Mouse (Mus musculus): ENCODE data around the gene Gm266. TPM values are rescaled to one million over a fixed set of nuclear protein-coding genes. Genes with fewer than 3 reads are reported as not detected.

Gm266 gene
- total RNA-seq, 2 experiments from 2014 or later, result not detected

DNA sequence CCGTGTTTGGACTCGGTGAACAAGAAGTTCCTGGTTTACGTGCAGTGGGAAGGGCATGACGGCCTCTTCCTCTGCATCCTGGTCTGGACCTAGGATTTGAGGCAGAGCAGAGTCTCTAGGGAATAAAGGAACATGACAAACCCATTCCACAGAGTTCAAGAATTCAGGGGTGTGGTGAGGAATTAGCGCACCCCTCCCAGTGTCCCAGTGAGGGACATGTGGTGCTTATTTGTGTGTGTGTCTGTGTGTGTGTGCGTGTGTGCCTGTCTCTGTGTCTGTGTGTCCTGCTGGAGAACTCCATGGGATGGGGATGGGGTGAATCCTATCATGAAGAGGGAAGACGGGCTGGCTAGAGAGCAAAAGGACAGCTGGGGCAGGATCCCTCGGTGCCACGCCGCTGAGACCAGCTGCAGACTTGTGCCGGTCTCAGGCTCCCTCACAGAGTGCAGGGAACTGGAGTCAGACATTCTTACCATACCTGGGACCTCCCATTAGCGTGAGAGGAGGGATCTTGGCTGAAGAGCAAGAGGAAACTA, 30.2 kb downstream of the Gm266 start:
- ATAC-seq (ENCODE audit: poor library complexity, severe bottlenecking), result no peak

DNA sequence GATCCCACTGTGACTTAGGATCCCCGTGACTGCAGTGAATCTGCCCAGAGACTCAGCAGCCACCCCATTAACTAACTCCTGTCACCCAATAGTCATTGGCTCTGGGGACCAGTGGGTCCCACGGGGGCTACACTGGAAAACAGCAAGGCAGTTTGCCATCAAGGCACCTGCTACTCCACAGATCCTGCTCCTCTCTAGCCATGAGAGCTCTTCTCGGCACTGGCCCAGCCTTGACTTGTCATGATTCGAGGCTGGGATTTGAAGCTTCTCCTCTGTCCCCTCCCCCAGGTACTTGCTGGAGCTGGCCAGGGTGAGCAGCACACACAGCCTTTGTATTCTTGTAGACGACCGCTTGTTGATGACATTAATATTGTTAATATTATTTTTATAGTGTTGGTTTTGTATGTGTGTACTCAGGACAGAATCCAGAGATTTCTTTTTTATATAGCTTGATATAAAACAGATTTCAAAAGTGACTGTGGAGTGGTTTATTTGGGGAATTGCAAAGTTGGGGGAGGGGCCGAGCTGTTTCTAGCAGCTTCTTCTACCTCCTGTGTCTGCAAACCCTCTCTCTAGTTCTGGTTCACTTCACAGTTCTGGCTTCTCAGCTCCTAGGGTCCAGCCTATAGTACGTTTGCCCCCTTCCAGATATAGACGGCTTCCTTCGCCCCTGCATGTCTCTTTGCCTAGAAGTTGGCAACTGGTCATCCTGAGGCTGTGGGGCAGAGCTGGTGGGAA, 30.9 kb downstream of the Gm266 start:
- no peak for ATAC-seq (ENCODE audit: poor library complexity, severe bottlenecking)

DNA sequence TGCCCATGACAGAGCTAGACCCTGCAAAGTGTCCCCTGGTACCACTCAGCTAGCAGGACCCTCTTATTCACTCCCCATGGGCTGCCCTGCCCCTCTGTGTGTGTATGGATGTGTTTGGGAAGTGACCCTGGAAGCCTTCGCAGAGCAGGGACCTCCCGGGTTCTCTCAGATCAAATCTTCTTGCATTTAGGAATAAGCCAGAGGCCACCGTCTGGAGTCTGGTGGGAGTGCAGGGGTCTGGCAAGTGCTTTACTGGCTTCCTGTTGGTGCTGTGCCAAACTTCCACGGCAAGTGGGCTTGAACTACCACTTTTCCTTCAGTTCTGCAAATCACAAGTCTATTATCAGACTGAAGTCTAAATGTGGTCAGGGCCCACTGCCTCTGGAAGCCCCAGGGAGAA, 31.6 kb downstream of the Gm266 start:
- no peak for ATAC-seq (ENCODE audit: poor library complexity, severe bottlenecking)

DNA sequence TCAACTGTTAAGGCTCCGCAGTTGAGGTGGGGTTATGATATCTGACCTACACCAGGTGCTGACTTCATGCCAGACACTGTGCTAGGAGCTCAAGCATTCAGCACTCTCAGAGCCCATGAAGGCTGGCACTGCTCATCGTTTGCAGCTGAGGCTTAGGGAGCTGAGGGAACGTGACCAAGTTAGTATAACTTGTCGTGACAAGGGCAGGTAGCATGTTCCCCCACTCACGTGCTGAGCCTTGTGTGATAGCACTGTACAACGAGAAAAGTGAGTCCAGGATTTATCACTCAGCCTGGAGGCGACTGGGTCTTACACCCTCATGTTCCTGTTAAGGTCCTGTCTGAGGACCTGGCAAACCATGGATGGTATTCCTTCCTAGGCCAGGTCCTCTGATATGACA, 34.1 kb downstream of the Gm266 start:
- ATAC-seq (ENCODE audit: poor library complexity, severe bottlenecking), result no peak

- no peak for ATAC-seq (ENCODE audit: poor library complexity, severe bottlenecking)
Measured at GRCm38 (mm10) chr12:111450359-111450758, 35.3 kb downstream of the Gm266 start.

DNA sequence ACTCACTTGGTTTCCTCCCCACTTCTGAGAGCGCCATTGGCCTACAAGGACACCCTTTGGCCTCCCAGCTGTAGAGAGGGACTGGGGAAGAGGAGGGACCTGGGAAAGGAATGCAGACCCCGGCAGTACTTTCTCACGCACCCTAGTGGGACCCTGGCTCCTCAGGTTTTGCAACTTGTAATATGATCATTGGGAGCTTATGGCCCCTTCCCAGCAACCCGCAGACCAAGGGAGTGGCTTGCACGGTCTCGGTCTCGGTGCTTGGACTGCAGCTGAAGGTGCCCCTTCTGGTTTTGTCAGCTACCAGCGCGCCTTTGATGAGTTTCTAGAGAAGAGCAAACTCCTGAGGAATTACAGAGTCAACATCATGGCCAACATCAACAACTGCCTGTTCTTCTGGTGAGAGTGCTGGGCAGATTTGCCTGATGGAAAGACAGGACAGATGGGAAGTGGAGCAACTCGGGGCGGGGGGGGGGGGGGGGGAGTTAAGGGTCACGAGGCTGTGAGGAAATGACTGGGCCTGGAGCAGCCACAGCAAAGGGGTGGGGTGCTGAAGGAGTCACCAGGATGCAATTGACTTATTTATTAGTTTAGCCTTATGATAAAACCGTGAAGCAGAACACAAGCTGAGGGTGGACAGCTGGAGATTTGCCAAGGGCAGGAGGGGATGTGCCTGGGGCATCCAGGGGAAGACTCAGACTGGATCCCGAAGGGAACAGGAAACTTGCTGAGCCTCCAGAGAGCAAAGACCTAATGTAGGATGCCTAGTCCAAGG, 36.5 kb downstream of the Gm266 start:
- peak; percentile 61 for ATAC-seq (ENCODE audit: poor library complexity, severe bottlenecking)

- ATAC-seq (ENCODE audit: poor library complexity, severe bottlenecking), result no peak
Measured at GRCm38 (mm10) chr12:111447898-111448760, 37.5 kb downstream of the Gm266 start.

DNA sequence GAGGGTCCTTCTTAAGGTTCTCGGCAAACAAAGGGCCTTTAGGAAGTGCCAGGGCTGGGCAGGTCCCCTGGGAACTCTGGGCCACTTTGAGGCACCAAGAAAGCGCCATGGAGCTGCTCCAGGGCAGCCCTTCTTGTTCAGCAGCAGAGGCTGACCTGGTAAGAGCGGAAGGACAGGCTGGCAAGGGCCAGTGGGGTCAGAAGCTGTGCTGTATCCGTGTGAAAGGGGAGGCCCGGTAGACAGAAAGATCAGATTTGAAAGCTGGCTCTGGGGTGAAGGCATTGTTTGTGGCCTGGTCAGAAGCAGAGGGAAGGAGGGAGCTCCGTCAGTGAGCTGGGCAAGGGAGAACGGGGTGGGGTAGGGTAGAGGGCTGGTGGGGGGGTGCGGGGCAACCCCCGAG, 38.3 kb downstream of the Gm266 start:
- ATAC-seq (ENCODE audit: poor library complexity, severe bottlenecking), result no peak

GRCm38 (mm10) chr12:111446745-111447144, 38.9 kb downstream of the Gm266 start:
- ATAC-seq (ENCODE audit: poor library complexity, severe bottlenecking), result no peak

- no peak for ATAC-seq (ENCODE audit: poor library complexity, severe bottlenecking)
Measured at GRCm38 (mm10) chr12:111445890-111446613, 39.6 kb downstream of the Gm266 start.

DNA sequence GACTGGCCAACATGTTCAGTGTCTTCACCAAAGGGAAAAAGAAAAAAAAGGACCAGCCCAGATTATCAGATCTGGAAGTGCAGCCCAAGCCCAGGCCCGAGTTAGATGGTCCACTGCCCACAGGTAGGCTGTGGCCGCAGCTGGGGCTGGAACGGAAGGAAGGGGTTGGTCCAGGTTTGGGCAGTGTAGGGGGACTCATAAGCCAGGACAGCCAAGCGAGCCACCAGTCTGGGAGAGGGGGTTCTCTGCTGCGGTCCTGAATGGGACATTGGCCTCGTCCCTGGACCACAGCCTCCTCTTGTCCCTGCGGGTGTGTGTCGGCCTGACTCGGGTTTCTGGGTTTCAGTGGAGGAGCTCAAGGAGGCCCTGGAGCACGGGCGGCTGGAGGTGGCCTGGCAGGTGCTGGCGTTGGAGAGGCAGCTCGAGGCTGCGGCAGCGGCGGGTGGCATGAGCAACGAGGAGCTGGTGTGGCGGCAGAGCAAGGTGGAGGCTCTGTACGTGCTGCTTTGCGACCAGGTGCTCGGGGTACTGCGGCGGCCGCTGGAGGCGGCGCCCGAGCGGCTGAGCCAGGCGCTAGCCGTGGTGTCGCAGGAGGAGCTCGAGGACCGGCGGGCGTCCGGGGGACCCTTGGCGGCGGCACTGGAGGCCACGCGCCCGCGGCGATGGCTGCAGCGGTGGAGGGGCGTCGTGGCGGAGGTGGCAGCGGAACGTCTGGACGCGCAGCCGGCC, 40.3 kb downstream of the Gm266 start:
- no peak for ATAC-seq (ENCODE audit: poor library complexity, severe bottlenecking)

DNA sequence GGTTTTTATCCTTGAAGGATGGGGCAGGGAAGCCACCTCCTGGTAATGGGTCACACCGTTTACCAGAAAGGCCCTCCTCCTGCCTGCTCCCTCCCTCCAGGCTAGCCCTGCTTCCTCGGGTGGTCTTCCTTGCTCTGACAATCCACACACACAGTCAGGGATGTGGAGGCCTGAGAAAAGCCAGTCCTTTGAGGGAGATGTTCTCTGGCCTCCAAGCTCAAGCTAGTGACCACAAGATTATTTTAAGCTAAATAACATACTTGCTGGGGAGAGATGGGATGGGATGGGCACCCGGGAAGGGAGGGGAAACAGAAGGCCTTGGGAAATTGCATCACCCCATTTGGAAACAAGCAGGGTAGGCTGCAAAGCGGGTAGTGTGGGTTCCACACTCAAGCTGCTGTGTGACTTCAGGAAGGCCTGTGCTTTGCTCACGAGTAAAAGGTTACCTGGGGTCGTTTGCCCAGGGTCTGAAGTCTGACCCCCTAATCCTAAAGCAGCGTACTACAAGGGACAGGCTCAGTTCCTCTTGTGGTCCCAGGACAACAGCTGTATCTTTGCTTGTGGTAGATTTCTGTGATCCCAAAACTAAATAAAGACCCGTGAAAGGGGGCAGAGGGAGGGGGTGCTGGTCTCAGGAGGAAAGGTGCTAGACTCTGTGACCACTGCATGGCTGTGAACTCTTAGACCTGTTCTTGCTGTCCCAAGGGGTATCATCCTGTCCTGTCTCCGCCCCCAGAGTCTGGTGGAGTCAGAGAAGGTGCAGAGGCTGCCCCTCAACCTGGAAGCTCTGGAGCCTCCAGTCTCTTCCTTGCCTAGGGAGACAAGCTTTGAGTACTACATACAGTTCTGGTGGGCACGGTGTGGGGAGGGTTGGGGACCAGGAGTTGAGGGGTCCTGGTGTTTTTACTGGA, 41.4 kb downstream of the Gm266 start:
- no peak; the same call in 1 of the 2 replicates for ATAC-seq (ENCODE audit: poor library complexity, severe bottlenecking)

- ATAC-seq (ENCODE audit: poor library complexity, severe bottlenecking), result peak; percentile 5
Measured at GRCm38 (mm10) chr12:111443011-111443870, 42.4 kb downstream of the Gm266 start.

DNA sequence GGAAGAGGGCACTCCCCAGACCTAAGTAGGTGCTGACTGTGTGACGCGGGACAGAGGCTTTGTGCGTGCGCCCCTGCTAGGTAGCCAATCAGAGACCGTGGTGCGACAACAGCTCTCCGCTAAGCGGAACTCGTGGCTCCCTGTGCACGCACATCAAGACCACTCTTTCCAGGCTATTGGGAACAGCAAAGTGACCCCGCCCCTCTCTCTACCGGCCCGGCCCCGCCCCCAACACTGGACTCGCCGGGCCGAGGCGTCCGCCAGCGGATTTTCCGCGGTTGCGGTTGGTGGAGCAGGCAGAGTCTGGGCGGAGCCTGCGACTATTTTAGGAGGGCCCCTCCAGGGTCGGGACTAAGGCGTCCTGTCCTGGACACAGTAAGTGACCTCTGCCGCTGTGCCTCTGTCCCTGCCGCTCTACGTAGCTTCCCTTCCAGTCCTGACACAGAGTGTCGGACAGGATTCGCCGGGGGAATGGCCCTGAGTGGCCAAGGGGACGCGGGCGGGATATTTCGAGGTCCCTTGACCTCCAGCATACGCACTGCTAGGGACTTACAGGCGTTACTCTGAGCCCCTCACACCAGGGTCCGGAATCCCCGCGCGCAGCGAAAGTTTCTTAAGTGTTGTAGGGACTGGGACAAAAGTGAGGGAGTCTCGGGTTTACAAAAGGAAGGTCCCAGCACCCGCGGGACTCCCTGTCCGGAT, 43.2 kb downstream of the Gm266 start, which contains the start of gene Tnfaip2:
TSS of gene Tnfaip2 (plus strand) at position 161 of the 702 bp plus-strand sequence.
- peak; percentile 63 for ATAC-seq (ENCODE audit: poor library complexity, severe bottlenecking)

DNA sequence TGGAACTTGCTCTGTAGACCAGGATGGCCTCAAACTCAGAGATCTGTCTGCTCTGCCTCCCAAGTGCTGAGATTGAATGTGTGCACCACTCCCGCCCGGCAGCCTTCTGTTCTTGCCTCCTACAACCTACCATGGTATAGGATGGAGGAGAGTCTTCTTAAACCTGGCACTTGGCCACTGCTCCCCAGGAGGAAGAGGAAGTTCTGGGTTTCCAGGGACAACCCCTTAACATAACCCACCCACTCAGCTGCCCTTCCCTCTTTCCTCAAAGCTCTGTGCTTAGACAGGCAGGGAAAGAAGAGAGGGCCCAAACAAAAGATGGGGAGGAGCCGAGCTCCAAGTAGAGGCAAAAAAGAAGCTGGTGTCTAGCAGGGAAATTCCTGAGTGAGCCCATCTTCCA, 44.1 kb downstream of the Gm266 start:
- peak; percentile 3; the same call in 1 of the 2 replicates for ATAC-seq (ENCODE audit: poor library complexity, severe bottlenecking)

GRCm38 (mm10) chr12:111440701-111441373, 44.8 kb downstream of the Gm266 start:
- ATAC-seq (ENCODE audit: poor library complexity, severe bottlenecking), result no peak

Measured in megakaryocyte, adult 5-6 weeks (primary cell).